Mouse (Mus musculus) kidney, postnatal 25 days (tissue): Measurements from ENCODE around the gene Sash1.

Experiments
- DNase-seq, 2 experiments: peaks; one replicate each; pipeline ENCODE4 v3.0.0; 2021; ENCODE audit warnings: mixed read lengths in 2 of 2

The Sash1 gene

DNA sequence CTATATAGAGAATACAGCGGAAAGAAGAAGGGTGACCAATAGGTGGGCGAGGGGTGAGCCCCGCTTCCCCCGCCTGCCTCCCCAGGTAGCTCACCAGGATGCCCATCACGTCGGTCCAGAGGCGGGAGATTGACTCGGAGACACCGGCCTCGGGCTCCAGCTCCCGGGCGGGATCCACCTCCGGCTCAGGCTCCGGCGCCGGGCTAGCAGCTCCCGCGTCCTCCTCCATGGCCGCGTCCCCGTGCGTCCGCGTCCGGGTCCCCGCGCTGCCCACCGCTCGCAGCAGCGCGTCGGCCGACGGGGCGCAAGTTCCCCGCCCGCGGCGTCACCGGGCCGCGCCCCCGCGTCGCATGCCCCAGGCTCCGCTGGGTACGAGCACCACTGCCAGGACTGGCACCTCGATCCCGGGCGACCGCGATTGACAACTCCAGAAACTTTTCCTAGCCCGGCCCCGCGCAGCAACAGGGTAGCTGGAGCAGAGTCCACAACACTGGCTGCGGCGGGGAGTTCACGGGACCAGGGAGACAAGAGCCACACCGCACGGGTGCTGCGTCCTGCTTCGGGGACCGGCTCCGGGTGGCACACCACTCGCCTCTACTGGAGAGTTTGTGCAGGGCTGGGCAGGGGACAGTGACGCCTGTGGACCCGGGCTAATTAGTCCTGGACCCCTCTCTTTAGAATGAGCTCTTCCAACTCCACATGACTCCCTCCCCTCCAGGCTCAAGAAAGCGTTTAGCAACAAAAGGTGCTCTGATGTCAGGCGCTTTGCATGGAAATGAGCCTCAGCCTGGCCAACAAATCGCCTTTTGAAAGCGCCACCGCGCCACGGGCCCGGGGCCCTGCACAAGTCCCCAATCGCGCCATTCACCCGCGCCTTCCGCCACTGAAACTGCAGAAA, at the start of gene Sash1:
Gene Sash1 (minus strand): TSS at position 441 of the 898 bp plus-strand sequence.
- peak; percentile 93 to 95 for DNase-seq

DNA sequence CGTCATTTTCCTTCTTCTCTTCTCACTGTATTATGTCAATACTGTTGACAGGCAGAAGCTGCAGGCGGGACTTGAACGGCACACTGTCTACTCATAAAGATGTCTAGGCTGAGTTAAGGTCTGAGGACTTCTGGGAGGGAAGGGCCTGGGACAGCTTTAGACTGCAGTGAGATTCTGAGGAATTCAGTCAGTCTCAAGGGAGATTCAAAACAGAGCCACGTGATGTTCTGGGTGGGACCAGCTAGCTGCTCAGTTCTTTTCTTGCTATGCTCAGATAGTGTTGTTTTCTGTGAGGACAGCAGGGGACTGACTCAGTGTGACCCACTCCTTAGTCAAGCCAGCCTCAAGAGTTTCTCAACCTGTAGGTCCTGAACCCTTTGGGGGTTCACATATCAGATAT, 49.7 kb upstream of the Sash1 start:
- DNase-seq: peak; percentile 40 to 52

DNA sequence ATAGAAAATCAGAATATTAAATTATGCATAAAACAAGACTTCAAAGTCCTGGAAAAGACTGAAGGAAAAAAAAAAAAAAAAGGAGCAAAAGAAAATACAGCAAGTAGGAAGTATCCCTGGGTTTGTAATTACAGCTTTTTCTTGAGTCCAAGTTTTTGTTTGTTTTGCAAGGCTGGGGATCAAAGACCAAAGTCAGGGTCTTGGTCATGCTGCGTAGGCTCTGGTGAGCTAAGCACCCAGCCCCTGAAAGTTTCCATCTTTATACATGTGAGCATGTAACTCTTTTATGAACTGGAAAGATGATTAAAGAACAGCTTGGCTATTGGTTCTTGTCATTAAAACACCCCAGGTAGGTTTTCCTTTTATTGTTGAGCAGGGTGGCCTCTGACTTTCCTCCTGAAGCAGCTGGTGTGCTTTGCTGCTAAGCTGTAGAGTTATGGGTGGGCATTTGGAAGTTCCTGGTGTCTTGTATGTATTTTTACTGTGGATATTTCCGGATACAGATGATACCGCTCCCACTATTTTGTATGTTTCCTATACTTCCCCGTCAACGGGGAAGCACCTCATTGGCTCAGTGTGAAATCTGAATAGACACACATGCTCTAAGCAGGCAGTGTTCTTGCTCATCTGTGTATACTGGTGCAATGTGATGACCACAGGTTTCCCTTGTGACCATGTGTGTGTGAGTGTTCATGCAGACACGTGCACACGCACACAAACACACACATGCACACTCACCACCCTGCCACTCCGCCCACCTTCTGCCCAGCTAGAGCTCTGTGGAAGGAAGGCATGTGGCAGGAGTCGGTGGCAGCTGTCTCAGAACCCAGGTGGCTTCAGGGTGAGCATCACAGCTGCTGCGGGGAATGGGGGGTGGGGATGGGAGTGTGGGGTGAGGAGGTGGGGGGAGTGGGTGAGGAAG, 47.8 kb upstream of the Sash1 start:
- DNase-seq: peak; percentile 18 to 62

- peak; percentile 41 to 63 for DNase-seq
Measured at GRCm38 (mm10) chr10:8931548-8932240, 45.8 kb upstream of the Sash1 start.

DNA sequence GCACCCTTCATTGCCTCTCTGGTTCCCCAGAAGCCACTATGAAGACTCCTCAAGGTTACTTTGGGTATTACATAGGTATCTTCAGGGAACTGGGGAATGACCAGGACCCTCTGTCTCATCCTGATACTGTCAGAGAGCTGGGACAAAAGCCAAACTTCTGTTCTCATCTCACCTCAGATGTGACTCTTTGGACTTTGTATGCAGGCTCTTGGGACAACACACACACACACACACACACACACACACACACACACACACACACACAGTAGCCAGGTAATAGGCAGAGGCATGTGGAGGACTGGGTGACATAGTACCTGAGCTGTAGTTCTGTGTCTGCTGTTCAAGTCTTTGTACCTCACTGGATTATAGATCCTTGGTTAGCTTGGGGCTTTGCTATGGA, 44.8 kb upstream of the Sash1 start:
- no peak for DNase-seq

- no peak for DNase-seq
Measured at GRCm38 (mm10) chr10:8928775-8929647, 43.1 kb upstream of the Sash1 start.

DNA sequence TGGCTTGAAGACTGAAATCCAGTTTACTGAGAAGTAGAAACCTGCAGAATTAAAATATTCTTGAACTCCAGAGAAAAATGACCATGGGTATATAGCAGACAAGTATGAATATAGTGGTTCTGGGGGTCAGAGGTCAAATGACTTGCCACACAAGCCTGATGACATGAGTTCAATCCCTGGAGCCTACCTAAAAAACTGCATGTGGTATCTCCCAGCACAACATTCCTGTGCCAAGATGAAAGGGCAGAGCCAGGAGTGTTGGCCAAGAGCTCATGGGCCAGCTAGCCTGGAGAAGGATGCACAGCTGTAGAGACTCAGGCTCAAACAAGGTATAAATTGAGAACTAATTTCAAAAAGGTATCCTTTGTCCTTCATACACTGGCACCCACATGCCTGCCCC, 42.4 kb upstream of the Sash1 start:
- no peak for DNase-seq

GRCm38 (mm10) chr10:8926906-8927305, 41.0 kb upstream of the Sash1 start:
- no peak for DNase-seq

GRCm38 (mm10) chr10:8926295-8926694, 40.4 kb upstream of the Sash1 start:
- no peak for DNase-seq

DNA sequence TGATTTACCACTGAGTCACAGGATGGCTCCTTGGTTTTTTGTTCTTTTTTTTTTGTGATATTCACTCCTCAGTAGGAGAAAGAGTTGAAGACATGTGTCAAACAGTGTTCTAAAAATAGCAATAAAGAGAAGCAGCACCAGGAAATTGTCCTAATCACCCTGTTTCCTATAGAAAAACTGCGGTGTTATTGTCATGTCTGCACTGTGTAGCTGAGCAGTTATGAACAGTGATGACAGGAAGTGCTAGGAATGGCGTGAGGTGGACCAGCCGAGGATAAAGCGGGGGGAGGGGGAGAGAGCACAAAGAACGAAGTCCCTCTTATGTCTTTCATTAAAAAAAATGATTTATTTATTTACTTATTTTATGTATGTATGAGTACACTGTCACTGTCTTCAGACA, 39.4 kb upstream of the Sash1 start:
- DNase-seq: no peak

DNA sequence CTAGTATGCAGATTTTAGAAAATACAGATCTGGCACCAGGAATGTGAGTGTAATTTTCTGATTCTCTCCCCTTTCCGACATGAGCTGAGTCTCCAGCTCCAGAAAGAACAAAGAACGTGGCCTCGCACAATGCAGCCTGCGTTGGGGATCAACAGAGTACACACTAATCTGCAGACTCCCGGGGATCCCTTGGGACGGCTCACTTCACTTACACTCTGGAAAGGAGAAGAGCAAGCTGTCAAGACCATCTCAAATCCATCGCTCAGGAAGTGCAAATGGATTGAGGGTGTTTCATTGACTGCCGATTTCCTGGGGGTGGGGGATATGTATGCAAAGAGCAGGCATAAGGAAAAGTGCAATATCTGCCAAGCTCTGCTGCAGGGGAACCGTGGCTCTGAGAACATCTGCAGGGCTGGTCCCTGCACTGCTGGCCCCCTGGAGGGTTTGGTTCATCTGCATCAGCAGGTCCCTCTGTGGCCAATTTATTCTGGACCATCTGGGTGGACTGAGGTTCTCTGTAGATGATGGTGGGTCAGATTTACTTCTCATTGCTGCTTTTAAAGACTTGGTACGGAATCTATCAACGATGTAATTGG, 35.3 kb upstream of the Sash1 start:
- no peak for DNase-seq

DNA sequence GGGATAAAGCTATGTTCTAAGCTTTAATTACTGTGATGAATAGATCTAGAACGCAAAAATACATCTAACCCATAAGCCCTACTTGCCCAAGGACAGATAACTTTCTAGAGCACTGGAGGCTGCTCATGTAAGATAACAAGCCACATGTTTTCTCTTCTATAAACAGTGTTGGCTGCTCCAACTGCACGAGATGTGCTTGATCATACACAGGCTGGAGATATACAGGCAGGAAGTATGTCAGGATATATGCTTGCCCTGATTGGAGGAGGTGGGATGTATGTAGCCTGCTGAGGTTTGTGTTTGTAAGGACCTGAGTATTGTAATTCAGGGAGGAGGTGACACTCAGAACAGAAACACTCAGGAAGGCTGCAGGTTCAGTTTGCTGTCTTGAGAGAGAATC, 31.9 kb upstream of the Sash1 start:
- no peak for DNase-seq

GRCm38 (mm10) chr10:8917350-8917749, 31.5 kb upstream of the Sash1 start:
- peak in 1 of 2 experiments; percentile 62 for DNase-seq

GRCm38 (mm10) chr10:8915755-8916154, 29.9 kb upstream of the Sash1 start:
- no peak for DNase-seq

DNA sequence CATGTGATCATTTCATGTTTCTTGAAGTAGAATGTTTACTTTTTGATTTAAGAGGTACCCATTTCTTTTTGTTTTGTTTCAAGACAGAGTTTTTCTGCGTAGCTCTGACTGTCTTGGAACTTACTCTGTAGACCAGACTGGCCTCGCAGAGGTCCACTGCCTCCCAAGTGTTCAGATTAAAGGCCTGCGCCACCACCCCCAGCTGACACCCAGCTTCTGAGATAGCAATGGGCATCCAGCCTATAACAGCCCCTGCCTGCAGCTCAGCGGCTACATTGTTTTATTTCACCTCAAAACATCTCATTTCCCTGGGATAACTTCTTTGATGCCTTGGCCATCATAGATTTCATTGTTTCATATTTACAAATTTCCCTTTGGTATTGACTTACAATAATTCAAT, 28.0 kb upstream of the Sash1 start:
- no peak for DNase-seq

DNA sequence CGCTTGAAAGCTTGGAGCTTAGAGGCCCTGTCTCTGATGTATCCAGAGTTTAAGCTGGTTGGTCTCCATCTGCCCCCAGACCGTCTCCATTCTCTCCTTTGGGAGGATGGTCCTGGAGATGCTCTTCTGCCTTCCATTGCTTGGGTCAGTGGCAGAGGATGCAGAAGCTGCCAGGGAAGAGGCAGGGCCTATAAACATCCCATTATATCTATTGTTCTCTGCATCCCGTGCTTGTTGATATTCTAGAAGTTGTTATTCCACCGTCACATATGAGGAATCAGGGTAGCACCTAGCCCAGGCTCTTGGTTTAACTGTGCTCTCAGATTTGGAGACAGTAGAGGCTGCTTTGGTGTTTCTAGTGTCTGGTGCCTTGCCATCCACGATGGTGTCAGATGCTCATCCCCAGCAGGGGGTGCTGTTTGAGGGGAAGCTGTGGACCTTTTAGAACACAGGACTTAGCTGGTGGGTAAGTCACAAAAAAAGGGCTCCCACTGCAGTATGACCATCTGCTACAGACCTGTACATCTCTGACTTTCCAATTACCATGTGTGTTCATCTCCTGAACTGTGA, 26.9 kb upstream of the Sash1 start:
- peak in 1 of 2 experiments; percentile 55 for DNase-seq

- no peak for DNase-seq
Measured at GRCm38 (mm10) chr10:8912213-8912612, 26.3 kb upstream of the Sash1 start.

- no peak for DNase-seq
Measured at GRCm38 (mm10) chr10:8910237-8910990, 24.5 kb upstream of the Sash1 start.

DNA sequence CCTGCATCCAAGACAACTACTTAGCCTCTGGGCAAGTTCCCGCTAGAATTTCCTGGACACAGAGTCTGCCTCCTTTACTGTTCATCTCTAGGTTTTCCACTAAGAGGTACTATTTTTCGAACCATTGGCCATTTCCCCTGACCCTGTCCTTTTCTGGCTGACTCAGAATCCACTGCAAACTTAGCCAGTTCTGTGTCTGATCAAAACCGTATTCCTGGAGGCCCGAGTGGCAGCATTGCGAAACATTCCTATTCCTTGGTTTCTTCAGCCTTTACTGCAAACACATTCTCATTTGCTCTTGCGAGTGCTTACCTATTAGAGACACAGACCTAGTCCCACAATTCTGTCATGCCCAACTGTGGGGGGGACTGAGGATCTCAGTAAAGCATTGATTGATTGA, 17.2 kb upstream of the Sash1 start:
- no peak for DNase-seq

DNA sequence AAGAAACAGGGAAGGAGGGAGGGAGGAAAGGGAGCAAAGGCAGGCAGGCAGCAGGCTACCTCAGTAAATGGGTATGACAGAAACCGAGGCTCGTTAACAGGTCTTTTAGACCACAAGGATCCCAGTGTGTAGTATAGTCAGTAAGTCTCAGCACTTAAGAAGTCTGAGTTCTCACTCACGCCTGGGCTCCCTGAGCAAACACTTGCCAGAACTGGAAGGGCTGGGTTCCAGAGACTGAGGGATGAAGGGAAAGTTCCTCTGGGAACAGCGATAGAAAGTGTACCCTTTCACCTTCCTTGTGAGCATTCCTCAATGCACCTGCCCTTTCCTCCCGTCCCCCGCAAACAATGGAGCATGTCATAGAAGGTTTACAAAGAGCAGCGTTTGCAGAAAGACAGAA, 16.5 kb upstream of the Sash1 start:
- DNase-seq: no peak
